Mouse (Mus musculus) olfactory bulb, adult 2 months (tissue): ENCODE measurements around the gene Adipoq. TPM values are rescaled to one million over a fixed set of nuclear protein-coding genes. Genes with fewer than 3 reads are reported as not detected.

Source experiments
- H3K27ac ChIP-seq: fragments of 200-500 bp; 2 replicates; pipeline ENCODE4 v1.5.1; 2012; ENCODE audit warnings: low read depth, low read length; ENCODE audit not compliant: insufficient read depth
- H3K4me1 ChIP-seq: fragments of 200-500 bp; 2 replicates; pipeline ENCODE4 v1.6.1; 2012; ENCODE audit warnings: low read length; ENCODE audit not compliant: control insufficient read depth, insufficient read depth
- H3K4me3 ChIP-seq: fragments of 200-500 bp; 2 replicates; pipeline ENCODE4 v1.5.1; 2012; ENCODE audit warnings: mild to moderate bottlenecking, low read depth, low read length, moderate library complexity; ENCODE audit not compliant: insufficient read depth
- CTCF ChIP-seq: fragments of 200-500 bp; IDR thresholded peaks from 2 replicates; pipeline ENCODE4 v1.5.1; 2012; ENCODE audit warnings: low read depth, mild to moderate bottlenecking, low read length, moderate library complexity; ENCODE audit not compliant: insufficient read depth
- POLR2A ChIP-seq: fragments of 200-500 bp; IDR thresholded peaks from 2 replicates; pipeline ENCODE4 v1.6.1; 2012; ENCODE audit warnings: mild to moderate bottlenecking, low read depth, low read length, moderate library complexity; ENCODE audit not compliant: insufficient read depth
- WGBS: fragments of 180-500 bp; shearing (Covaris S2); methylation state at CpG from one replicate; pipeline ENCODE4 v1.1.7; 2018; 5-methylcytosine and 5-hydroxymethylcytosine counted together
- polyA plus RNA-seq: library from polyadenylated mRNA; stranded (reverse); fragments of >200 nt; gene quantifications from 2 replicates; pipeline ENCODE4 v1.2.4, GENCODE M21; 2012; ENCODE audit warnings: low replicate concordance; ENCODE audit not compliant: missing spikeins, insufficient read depth, insufficient read length

The Adipoq gene
- polyA plus RNA-seq, 1 experiment: not detected

DNA sequence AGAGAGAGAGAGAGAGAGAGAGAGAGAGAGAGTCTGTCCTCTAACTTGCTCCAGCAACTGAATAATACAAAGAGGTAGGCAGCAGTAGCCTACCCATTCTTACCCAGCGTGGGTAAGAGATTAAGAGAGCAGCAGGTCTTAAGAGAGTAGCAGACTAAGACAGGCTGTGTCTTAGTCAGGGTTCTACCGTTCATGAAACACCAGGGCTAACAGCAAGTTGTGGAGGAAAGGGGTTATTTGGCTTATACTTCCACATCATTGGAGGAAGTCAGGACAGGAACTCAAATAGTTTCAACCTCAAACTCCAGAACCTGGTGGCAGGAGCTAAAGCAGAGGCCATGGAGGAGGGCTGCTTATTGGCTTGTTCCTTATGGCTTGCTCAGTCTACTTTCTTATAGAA is 42.5 kb upstream of the Adipoq start:
- Histone ChIP-seq H3K27ac (no peak overlapping the region), H3K4me3 (no peak overlapping the region), H3K4me1 (peaks cover 8% of the 10 kb centered on the region)
- 61% methylated on average over 2 of the region's 2 CpGs for WGBS
- no peak for TF ChIP-seq POLR2A

- no peak for TF ChIP-seq CTCF
- TF ChIP-seq POLR2A: no peak
- WGBS: 85% methylated on average over 7 of the region's 7 CpGs
- H3K4me3 ChIP-seq: no peak overlapping the region
- H3K27ac ChIP-seq: no peak overlapping the region
- H3K4me1 ChIP-seq: peaks cover 3% of the 10 kb centered on the region; the same call in 1 of the 2 replicates
These were observed 40.2 kb upstream of the Adipoq start for GRCm38 (mm10) chr16:23106121-23106520.

GRCm38 (mm10) chr16:23107231-23107942 is 38.9 kb upstream of the Adipoq start, which contains the start of gene Eif4a2:
Gene Eif4a2 (plus strand): TSS chr16:23107444.
- H3K4me1 ChIP-seq: peaks cover 3% of the 10 kb centered on the region; the same call in 1 of the 2 replicates
- H3K27ac ChIP-seq: peak within 1 kb of the TSS; percentile 99
- H3K4me3 ChIP-seq: peak within 1 kb of the TSS; percentile 92
- TF ChIP-seq POLR2A (peak; percentile 85), CTCF (no peak)
- under 1% methylated on average over 71 of the region's 71 CpGs for WGBS

GRCm38 (mm10) chr16:23107946-23108759 is 38.2 kb upstream of the Adipoq start:
- Histone ChIP-seq H3K4me1 (no peaks in the 10 kb centered on the region), H3K4me3 (peak overlapping the region; percentile 92), H3K27ac (peak overlapping the region; percentile 99)
- TF ChIP-seq POLR2A (no peak; the same call in 1 of the 2 replicates), CTCF (no peak)
- under 1% methylated on average over 52 of the region's 52 CpGs for WGBS

DNA sequence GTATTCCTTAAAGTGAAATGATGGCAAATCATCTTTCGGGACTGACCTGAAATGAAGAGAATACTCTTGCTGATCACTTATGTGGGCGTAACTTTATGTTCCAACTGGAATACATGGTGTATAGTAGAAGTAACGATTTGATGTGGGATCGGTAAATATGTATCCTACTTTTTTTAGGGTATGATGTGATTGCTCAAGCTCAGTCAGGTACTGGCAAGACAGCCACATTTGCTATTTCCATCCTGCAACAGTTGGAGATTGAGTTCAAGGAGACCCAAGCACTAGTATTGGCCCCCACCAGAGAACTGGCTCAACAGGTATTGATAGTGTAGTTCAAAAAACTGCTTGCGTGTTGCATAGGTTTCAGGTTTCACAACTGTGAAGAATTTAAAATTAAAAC is 37.4 kb upstream of the Adipoq start:
- no peak for TF ChIP-seq POLR2A
- WGBS: 2% methylated on average over 5 of the region's 5 CpGs

GRCm38 (mm10) chr16:23109350-23110280 is 36.7 kb upstream of the Adipoq start:
- TF ChIP-seq POLR2A (no peak), CTCF (no peak)

More for the DNA sequence above, 37.4 kb upstream of the Adipoq start:
- Histone ChIP-seq H3K27ac (no peak overlapping the region), H3K4me3 (no peak overlapping the region), H3K4me1 (no peaks in the 10 kb centered on the region)

GRCm38 (mm10) chr16:23112348-23112747 is 34.0 kb upstream of the Adipoq start:
- 61% methylated on average over 12 of the region's 12 CpGs for WGBS
- Histone ChIP-seq H3K4me1 (no peaks in the 10 kb centered on the region), H3K4me3 (no peak overlapping the region), H3K27ac (no peak overlapping the region)
- TF ChIP-seq CTCF: no peak

More at GRCm38 (mm10) chr16:23109350-23110280, 36.7 kb upstream of the Adipoq start:
- Histone ChIP-seq H3K4me3 (no peak overlapping the region), H3K27ac (no peak overlapping the region), H3K4me1 (no peaks in the 10 kb centered on the region)
- WGBS: 23% methylated on average over 5 of the region's 5 CpGs

DNA sequence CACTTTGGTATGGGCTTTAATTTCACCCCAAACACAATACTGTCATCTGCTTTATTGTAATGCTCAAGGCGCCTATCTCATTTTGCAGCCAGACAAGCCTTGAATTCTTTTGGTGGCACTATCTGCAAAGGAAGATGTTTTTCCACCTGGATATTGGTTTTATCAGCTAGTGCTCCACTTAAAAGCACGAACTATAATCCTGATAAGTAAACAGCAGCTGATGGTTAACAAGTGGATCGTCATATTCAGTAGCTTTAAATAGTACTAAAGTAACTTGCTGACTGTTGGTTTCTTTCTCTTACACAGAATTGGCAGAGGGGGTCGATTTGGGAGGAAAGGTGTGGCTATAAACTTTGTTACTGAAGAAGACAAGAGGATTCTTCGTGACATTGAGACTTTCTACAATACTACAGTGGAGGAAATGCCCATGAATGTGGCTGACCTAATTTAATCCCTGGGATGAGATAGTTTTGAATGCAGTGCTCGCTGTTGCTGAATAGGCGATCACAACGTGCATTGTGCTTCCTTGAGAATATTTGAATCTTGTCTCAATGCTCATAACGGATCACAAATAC is 33.4 kb upstream of the Adipoq start:
- no peak overlapping the region for H3K4me3 ChIP-seq
- H3K27ac ChIP-seq: no peak overlapping the region
- TF ChIP-seq POLR2A: no peak
- no peak for TF ChIP-seq CTCF
- 29% methylated on average over 9 of the region's 9 CpGs for WGBS
- no peaks in the 10 kb centered on the region for H3K4me1 ChIP-seq
